Mouse (Mus musculus): ENCODE data around the gene Irf7. TPM values are rescaled to one million over a fixed set of nuclear protein-coding genes. Genes with fewer than 3 reads are reported as not detected.

The Irf7 gene
- polyA plus RNA-seq, 1 experiment from 2014 or later, result 11.3 TPM

- TF ChIP-seq EP300 (optimal IDR thresholded peaks at IDR 0.05) (no peak), CTCF (IDR thresholded peaks at IDR 0.05; ENCODE audit: low read depth) (no peak)
- H3K36me3 ChIP-seq (ENCODE audit: control insufficient read depth, insufficient read depth, low read length), result peaks cover 21% of the 10 kb centered on the region
- 41% methylated on average over 6 of the region's 6 CpGs for WGBS
- ATAC-seq (ENCODE audit: low FRiP score, low TSS enrichment) (no peak), DNase-seq (ENCODE audit: low spot score) (no peak)
- no peaks in the 10 kb centered on the region for H3K9me3 ChIP-seq (ENCODE audit: control insufficient read depth, low read length)
- peak overlapping the region; percentile 76 for H3K4me2 ChIP-seq (replicated peaks; ENCODE audit: low read depth)
- peak overlapping the region; percentile 99 for H3K9ac ChIP-seq (ENCODE audit: low read length)
- no peak overlapping the region; the same call in 1 of the 2 replicates for H3K27ac ChIP-seq (replicated peaks)
- no peaks in the 10 kb centered on the region for H3K27me3 ChIP-seq (ENCODE audit: control insufficient read depth, insufficient read depth, low read length)
- H3K4me1 ChIP-seq (replicated peaks; ENCODE audit: control insufficient read depth, insufficient read depth), result 0 out of 2 replicates have a peak, but pooled peaks cover 4% of the 10 kb centered on the region
- H3K4me3 ChIP-seq (ENCODE audit: low read depth, low read length), result peak overlapping the region; percentile 96
Measured at GRCm38 (mm10) chr7:141229702-141230101, 36.6 kb downstream of the Irf7 start.

DNA sequence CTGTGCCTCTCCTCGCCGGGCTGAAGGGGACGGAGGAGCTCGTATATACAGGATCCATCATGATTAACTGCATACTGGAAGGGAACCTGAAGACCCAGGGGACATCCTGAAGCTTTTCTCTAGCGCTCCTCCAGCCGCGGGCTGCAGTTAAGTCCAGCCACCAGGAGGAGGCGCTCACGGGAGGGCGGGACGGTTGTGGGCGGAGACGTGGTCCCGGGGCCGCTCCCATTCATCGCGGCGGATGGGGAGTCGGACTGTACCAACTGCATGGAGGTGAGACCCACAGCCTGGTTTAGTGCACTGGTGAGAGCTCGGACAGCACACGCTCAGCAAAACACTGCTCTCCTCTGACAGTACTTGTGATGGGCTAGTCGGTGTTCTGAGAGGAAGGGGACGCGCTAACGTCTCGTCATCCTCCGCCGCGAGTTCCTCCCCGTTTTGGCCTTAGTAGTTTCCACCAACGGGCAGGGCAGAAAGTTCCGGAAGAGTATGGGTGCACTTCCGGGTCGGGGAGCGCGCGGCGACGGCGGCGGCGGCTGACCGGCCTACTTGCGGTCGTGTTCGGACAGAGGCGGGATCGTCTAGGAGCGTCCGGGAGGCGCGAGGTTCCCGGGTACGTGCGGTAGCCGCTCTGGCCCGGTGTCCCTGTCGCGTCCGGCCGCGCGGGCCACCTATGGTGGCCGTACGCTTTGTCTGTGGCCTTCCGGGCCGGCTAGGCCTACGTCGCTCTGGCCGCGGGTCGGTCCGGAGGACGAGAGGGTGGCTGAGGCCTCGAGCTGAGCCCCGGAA is 37.8 kb downstream of the Irf7 start, which contains the start of gene Phrf1:
Gene Phrf1, plus strand, starts transcription at position 506 of the 789 bp plus-strand sequence.
- ATAC-seq (ENCODE audit: low FRiP score, low TSS enrichment) (peak; percentile 92), DNase-seq (ENCODE audit: low spot score) (peak; percentile 92)
- H3K4me1 ChIP-seq (replicated peaks; ENCODE audit: control insufficient read depth, insufficient read depth), result 0 out of 2 replicates have a peak, but pooled peaks cover 4% of the 10 kb centered on the region
- H3K27me3 ChIP-seq (ENCODE audit: control insufficient read depth, insufficient read depth, low read length), result no peaks in the 10 kb centered on the region
- peak within 1 kb of the TSS; percentile 96 for H3K4me3 ChIP-seq (ENCODE audit: low read depth, low read length)
- WGBS, result under 1% methylated on average over 68 of the region's 76 CpGs
- TF ChIP-seq EP300 (optimal IDR thresholded peaks at IDR 0.05), result peak; percentile 68
- TF ChIP-seq CTCF (IDR thresholded peaks at IDR 0.05; ENCODE audit: low read depth), result peak; percentile 100
- H3K9me3 ChIP-seq (ENCODE audit: control insufficient read depth, low read length), result no peaks in the 10 kb centered on the region
- H3K27ac ChIP-seq (replicated peaks), result peak within 1 kb of the TSS; percentile 94
- H3K9ac ChIP-seq (ENCODE audit: low read length), result peak within 1 kb of the TSS; percentile 99
- H3K4me2 ChIP-seq (replicated peaks; ENCODE audit: low read depth), result peak within 1 kb of the TSS; percentile 76
- H3K36me3 ChIP-seq (ENCODE audit: control insufficient read depth, insufficient read depth, low read length), result peaks cover 13% of the 10 kb centered on the region

GRCm38 (mm10) chr7:141227796-141228195 is 38.5 kb downstream of the Irf7 start:
- Histone ChIP-seq H3K4me3 (ENCODE audit: low read depth, low read length) (no peak overlapping the region), H3K9ac (ENCODE audit: low read length) (no peak overlapping the region), H3K4me1 (replicated peaks; ENCODE audit: control insufficient read depth, insufficient read depth) (0 out of 2 replicates have a peak, but pooled peaks cover 4% of the 10 kb centered on the region), H3K36me3 (ENCODE audit: control insufficient read depth, insufficient read depth, low read length) (peaks cover 8% of the 10 kb centered on the region; the same call in 1 of the 2 replicates), H3K27ac (replicated peaks) (0 out of 2 replicates have a peak overlapping the region, but pooled peaks have one; percentile 94), H3K4me2 (replicated peaks; ENCODE audit: low read depth) (no peak overlapping the region), H3K27me3 (ENCODE audit: control insufficient read depth, insufficient read depth, low read length) (no peaks in the 10 kb centered on the region), H3K9me3 (ENCODE audit: control insufficient read depth, low read length) (no peaks in the 10 kb centered on the region)
- 76% methylated on average over 4 of the region's 4 CpGs for WGBS
- no peak for ATAC-seq (ENCODE audit: low FRiP score, low TSS enrichment)
- DNase-seq (ENCODE audit: low spot score), result no peak
- no peak for TF ChIP-seq EP300 (optimal IDR thresholded peaks at IDR 0.05)
- TF ChIP-seq CTCF (IDR thresholded peaks at IDR 0.05; ENCODE audit: low read depth), result no peak

DNA sequence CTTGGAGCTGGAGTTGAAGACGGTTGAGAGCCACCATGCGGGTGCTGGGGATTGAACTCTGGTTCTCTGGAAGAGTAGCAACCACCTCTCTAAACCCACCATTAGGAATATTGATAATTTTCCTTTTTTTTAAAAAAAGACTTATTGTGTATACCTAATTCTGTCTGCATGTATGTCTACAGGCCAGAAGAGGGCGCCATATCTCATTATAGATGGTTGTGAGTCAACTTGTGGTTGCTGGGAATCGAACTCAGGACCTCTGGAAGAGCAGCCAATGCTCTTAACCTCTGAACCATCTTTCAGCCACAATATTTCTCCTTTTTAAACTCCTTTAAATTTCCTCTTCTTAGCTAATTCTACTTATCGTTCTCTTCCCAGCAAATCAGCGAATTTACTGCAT is 39.7 kb downstream of the Irf7 start:
- H3K9ac ChIP-seq (ENCODE audit: low read length), result no peak overlapping the region
- H3K36me3 ChIP-seq (ENCODE audit: control insufficient read depth, insufficient read depth, low read length), result no peaks in the 10 kb centered on the region
- no peak for DNase-seq (ENCODE audit: low spot score)
- peaks cover 12% of the 10 kb centered on the region for H3K4me1 ChIP-seq (replicated peaks; ENCODE audit: control insufficient read depth, insufficient read depth)
- no peak overlapping the region for H3K4me2 ChIP-seq (replicated peaks; ENCODE audit: low read depth)
- no peaks in the 10 kb centered on the region for H3K9me3 ChIP-seq (ENCODE audit: control insufficient read depth, low read length)
- H3K27me3 ChIP-seq (ENCODE audit: control insufficient read depth, insufficient read depth, low read length), result no peaks in the 10 kb centered on the region
- no peak overlapping the region for H3K4me3 ChIP-seq (ENCODE audit: low read depth, low read length)
- ATAC-seq (ENCODE audit: low FRiP score, low TSS enrichment), result no peak
- WGBS, result 87% methylated on average over 6 of the region's 6 CpGs
- H3K27ac ChIP-seq (replicated peaks), result no peak overlapping the region
- TF ChIP-seq EP300 (optimal IDR thresholded peaks at IDR 0.05) (no peak), CTCF (IDR thresholded peaks at IDR 0.05; ENCODE audit: low read depth) (peak; percentile 20; the same call in 1 of the 2 replicates)

DNA sequence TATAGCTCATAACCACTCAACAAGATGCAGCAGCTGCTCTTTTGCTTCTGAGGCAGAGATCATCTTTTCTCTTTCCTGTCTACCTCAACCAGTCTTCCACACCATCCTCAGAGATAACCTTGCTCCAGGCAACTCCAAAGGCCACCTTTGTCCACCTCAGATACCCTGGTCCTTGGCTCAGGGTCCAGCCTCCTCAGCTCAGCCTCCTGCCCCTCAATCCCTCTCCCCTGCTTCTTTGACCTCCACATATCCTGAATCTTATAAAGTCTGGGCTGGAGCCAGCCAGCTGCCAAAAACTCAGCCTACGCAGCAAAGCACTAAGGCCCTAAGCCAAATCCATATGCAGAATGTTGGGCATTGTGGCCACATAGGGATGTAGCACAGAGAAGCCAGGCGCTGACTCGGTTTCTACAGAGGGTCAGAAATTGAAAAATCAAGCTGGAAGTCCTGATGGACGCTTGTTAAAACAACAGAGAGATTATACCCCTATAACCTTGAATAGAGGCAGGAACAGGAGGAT is 43.5 kb downstream of the Irf7 start:
- Histone ChIP-seq H3K27ac (replicated peaks) (peak overlapping the region; percentile 81), H3K4me2 (replicated peaks; ENCODE audit: low read depth) (no peak overlapping the region), H3K9me3 (ENCODE audit: control insufficient read depth, low read length) (no peaks in the 10 kb centered on the region), H3K36me3 (ENCODE audit: control insufficient read depth, insufficient read depth, low read length) (no peaks in the 10 kb centered on the region), H3K27me3 (ENCODE audit: control insufficient read depth, insufficient read depth, low read length) (no peaks in the 10 kb centered on the region), H3K4me3 (ENCODE audit: low read depth, low read length) (no peak overlapping the region), H3K9ac (ENCODE audit: low read length) (peak overlapping the region; percentile 45; the same call in 1 of the 2 replicates), H3K4me1 (replicated peaks; ENCODE audit: control insufficient read depth, insufficient read depth) (peaks cover 15% of the 10 kb centered on the region)
- DNase-seq (ENCODE audit: low spot score) (no peak), ATAC-seq (ENCODE audit: low FRiP score, low TSS enrichment) (no peak)
- WGBS, result 76% methylated on average over 4 of the region's 4 CpGs
- TF ChIP-seq EP300 (optimal IDR thresholded peaks at IDR 0.05) (no peak), CTCF (IDR thresholded peaks at IDR 0.05; ENCODE audit: low read depth) (no peak)

DNA sequence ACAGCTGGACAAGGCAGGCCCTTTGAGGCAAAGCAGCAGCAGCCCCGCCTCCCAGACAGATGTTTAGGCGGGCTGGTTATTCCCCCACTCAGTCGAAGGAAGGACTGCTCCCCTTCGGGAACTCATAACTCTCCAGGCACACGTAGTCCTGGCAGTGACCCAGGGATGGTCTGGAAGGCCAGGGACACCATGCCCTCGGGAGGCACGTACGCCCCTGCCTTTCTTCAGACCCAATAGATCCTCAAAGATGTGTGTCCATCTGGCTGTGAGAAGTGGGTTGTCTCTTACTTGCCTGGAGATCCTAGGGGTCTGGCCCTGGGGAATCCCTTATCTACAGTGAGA is 44.2 kb downstream of the Irf7 start:
- no peaks in the 10 kb centered on the region for H3K36me3 ChIP-seq (ENCODE audit: control insufficient read depth, insufficient read depth, low read length)
- ATAC-seq (ENCODE audit: low FRiP score, low TSS enrichment) (no peak), DNase-seq (ENCODE audit: low spot score) (no peak)
- H3K9me3 ChIP-seq (ENCODE audit: control insufficient read depth, low read length), result no peaks in the 10 kb centered on the region
- H3K4me2 ChIP-seq (replicated peaks; ENCODE audit: low read depth), result peak overlapping the region; percentile 98
- H3K4me1 ChIP-seq (replicated peaks; ENCODE audit: control insufficient read depth, insufficient read depth), result peaks cover 15% of the 10 kb centered on the region
- peak overlapping the region; percentile 65 for H3K4me3 ChIP-seq (ENCODE audit: low read depth, low read length)
- no peaks in the 10 kb centered on the region for H3K27me3 ChIP-seq (ENCODE audit: control insufficient read depth, insufficient read depth, low read length)
- no peak for TF ChIP-seq EP300 (optimal IDR thresholded peaks at IDR 0.05)
- TF ChIP-seq CTCF (IDR thresholded peaks at IDR 0.05; ENCODE audit: low read depth), result no peak
- WGBS, result 10% methylated on average over 8 of the region's 8 CpGs
- peak overlapping the region; percentile 45 for H3K9ac ChIP-seq (ENCODE audit: low read length)
- peak overlapping the region; percentile 81 for H3K27ac ChIP-seq (replicated peaks)

All from stomach, postnatal 0 days (tissue).